Mouse (Mus musculus): Measurements from ENCODE around the gene Slc20a1. TPM values are rescaled to one million over a fixed set of nuclear protein-coding genes. Genes with fewer than 3 reads are reported as not detected.

Slc20a1 gene
- total RNA-seq, 2 experiments from 2014 or later, result 97.4 to 124 TPM

DNA sequence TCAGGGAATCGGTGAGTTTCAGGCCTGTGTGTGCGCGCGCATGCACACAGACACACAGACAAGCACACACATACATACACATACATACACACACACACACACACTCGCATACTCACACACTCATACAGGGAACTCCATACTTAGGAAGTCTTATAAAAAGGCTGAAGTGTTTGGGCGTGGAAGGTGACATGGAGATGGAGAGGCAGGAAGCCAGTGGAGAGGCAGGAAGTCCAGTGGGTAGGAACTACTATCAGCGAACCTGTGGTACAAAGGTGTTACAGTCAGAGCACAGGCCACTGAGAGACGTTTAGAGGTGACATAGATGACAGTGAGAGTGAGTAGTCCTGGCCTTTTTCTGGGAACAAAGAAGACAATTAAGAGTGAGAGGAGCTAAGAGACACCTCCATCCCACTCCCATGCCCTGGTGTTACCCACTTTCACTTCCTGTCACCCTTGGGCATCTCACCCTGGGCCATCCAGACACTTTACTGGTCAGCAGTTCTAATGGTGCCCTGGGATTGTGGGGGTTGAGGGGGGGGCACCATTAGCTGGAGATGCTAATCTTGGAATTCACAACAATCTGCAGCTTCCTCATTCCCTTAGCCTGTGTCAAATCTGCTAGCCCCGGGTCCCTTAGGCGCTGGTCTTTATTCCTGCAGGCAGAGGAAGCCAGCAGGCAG, 12.8 kb upstream of the Slc20a1 start:
- DNase-seq (ENCODE audit: low spot score in 2 of 2), result no peak

DNA sequence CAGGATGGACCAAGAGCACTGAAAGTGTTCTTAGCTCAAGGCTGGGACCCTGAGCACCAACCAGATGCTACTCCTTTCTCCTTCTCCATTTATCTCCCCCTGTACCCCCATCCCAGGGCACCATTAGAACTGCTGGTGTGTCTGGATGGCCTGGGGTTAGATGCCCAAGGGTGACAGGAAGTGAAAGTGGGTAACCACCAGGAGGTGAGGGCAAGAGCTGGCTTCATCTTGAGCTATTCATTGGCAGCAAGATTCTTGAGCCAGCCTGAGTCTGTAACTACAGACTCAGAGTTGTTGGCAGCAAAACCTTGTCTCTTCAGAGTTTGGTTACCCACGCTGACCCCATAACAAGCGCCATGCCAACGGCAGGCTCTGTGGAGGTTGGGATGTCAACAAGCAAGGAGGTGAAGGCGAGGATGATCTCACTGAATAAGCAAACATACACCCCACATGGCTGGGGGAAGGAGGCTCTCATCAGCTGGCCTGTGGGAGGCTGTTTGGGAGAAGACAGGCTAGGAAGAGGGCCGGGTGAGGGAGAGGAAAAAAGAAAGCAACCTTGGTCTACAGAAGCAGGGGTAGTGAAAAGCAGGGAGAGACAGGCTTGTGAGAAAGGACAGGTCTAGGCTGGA, 12.2 kb upstream of the Slc20a1 start:
- DNase-seq (ENCODE audit: low spot score in 2 of 2), result peak in 1 of 2 experiments; percentile 27

DNA sequence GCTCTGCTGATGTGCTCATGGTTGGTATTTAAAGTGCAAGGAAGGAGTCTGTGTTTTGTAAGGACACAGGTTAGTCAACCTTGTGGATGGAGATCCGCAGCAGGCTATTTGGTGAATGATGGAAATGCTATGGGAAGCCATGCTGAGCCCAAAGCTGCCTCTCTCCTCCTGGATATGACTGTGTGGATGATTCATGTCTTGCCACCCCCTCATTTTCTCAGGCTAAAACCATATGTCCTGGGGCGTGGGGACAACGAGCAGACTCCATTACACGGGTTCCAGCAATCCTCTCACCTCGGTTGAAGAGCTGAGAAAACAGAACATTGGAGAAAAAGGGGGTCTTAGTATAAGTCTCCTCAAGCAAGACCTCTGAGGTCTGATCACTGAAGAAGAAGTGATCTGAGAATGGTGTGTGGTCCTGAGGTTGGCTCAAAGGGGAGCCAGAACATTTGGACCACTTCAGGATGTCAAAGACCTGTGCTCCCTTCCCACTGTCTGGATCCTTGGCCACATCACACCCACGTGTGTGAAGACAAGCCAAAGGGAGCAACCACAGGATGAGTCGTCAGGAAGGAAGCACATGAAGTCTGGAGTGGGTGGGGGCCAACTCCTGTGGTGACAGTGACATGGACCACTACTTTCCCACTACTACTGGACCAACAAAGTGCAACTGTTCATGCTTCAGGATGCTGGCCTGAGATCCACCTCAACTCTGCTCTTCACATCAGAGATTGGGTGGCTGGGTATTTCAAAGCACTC, 6.0 kb upstream of the Slc20a1 start:
- DNase-seq (ENCODE audit: low spot score in 2 of 2), result no peak

DNA sequence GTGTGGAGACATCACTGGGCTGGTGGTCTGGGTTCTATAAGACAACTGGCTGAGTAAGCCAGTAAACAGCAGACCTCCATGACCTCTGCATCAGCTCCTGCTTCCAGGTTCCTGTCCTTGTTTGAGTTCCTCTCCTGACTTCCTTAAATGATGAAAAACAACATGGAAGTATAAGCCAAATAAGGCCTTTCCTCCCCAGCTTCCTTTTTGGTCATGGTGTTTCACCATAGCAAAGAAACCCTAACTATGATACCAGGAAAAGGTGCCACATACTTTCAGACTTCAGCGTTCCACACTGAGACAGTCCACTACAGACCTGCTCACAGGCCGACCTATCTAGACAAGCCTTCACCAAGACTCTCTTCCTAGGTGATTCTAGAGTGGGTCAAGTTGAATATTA, 2.2 kb upstream of the Slc20a1 start:
- no peak for DNase-seq (ENCODE audit: low spot score in 2 of 2)

DNA sequence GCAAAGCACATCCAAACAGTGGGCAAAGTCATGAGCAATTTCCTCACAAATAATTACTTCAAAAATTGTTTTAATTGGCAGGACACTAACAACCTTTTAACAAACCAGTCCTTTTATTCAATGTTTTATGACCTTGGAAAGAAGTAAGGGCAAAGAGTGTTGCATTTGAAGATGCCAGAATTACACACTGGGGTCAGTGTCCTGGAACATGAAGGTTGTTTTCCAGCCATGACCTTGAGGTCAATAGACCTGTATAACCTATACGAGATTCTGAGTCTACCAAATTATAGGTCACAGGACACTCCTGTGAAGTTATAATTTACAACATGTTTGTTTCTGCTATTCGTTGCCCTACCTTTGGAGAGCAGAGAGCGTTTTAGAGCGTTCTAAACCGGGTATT, 1.4 kb upstream of the Slc20a1 start:
- DNase-seq (ENCODE audit: low spot score in 2 of 2), result no peak

DNA sequence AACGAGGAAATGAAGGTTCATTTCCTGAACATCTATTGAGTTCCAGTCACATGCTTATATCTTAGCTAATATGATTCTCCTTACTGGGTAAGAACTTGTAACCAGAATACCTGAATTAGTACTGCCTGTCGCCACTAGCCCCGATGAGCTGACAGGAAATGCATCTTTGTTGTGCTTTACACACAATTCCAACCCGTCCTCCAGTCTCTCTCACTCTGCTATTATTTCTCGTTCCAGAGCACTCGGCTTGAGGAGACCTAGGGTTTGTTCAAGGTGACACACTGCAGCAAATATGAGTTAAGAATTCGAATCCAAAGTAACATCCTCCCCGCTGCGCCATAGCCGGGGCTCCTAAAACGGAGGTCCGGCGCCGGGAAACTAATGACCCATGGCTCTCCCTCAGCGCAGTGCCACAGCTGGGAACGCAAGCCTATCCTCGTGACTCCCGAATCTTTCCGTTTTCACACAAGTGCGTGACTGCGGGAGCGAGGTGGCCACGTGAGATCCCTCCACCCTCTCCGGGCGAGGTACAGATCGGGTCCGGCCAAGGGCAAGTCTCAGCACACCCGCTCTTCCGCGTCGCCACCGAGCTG, 625 bp upstream of the Slc20a1 start:
- DNase-seq (ENCODE audit: low spot score in 2 of 2), result no peak

DNA sequence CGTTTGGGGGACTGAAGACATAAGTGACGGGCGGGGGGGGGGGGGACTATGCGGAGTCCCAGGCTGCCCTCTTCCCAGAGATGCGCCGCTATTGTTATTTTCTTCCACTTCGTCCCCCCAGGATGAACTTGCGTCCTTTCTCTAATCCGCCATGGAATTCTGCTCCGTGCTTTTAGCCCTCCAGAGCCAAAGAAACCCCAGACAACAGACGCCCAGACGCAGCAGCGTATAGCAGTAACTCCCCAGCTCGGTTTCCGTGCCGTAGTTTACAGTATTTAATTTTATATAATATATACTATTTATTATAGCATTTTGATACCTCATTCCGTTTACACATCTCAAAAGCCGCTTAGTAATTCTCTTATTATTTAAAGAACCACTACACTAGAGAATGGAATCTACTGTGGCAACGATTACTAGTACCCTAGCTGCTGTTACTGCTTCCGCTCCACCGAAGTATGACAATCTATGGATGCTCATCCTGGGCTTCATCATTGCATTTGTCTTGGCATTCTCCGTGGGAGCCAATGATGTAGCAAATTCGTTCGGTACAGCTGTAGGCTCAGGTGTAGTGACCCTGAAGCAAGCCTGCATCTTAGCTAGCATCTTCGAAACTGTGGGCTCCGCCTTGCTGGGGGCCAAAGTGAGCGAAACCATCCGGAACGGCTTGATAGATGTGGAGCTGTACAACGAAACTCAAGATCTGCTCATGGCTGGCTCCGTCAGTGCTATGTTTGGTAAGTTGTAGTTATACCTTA, 943 bp downstream of the Slc20a1 start:
- peak; percentile 22 to 33 for DNase-seq (ENCODE audit: low spot score in 2 of 2)

DNA sequence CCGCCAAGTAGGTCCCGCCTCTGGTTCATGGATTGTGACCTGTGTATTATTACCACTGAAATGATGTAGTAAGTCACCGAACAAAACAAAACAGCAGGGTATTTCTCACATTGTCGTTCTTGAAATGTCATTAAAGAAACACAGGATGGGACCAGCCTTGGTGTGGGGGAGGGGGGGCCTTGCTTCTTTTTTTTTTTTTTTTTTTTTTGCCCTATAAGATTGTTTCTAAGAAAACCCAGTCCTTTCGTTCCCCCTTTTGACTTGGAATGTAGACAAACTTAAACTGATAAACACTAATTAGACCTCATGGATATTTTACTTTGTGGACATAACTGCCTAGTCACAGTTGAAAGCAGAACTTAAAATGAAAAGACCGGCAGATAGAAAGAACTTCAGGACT, 6.4 kb downstream of the Slc20a1 start:
- no peak for DNase-seq (ENCODE audit: low spot score in 2 of 2)

DNA sequence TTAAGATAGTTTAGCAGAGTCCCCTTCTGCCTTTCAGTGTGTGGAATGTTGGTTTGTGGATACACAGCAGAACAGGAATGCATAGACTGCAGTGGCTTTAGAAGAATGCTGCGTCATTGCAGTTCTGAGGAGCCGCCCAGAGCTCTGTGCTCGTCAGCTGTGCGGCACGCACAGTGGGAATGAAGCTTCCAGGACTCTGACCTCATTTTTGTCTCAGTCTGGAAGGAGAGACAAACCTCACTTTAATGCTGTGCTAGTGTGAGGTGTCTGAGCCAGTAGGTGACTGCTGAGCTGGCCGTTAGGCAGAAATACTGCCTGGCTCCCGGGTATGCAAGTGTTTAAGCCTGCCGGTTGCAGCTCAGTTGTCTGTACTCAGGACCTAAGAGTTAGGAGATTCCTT, 8.3 kb downstream of the Slc20a1 start:
- DNase-seq (ENCODE audit: low spot score in 2 of 2), result no peak

DNA sequence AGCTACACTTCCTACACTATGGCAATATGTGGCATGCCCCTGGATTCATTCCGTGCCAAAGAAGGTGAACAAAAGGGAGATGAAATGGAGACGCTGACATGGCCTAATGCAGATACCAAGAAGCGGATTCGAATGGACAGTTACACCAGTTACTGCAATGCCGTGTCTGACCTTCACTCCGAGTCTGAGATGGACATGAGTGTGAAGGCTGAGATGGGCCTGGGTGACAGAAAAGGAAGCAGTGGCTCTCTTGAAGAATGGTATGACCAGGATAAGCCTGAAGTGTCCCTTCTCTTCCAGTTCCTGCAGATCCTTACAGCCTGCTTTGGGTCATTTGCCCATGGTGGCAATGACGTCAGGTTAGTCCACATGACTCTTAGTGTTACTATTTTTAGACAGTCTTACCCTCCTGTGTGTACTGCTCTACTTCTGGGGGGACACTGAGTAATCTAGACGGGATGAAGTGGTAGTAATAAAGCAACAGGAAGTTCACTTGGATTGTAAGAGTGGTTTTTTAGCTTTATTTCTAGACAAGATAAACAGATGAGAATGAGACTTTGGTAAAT, 9.7 kb downstream of the Slc20a1 start:
- DNase-seq (ENCODE audit: low spot score in 2 of 2), result no peak

DNA sequence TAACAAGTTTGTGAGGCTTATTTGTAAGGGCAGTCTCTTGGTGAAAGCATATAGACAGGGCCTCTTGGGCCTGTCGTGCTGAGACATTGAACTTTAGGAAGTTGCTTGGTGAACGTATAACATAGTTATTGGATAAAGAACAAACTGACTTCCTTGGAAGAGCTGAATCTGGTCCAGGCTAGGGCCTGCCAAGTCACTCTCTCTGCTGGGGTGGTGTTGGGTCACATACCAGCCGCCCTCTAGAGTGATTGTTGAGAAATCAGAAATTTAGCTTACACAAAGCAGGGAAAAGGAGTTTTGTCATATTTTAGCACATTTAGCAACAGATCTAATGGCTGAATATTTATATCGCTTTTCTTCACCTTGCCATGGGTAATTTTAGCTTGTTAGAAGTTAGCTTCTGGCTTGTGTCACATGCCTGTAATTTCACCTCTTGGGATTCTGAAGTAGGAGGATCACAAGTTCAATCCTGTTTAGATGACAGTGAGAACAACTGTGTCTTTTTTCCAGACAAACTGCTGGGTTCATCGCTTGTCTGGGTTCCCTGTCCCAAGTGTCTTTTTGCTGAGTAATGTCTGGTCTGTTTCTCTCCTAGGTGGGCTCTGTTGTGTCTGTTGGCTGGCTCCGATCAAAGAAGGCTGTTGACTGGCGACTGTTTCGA, 11.7 kb downstream of the Slc20a1 start:
- DNase-seq (ENCODE audit: low spot score in 2 of 2), result no peak

DNA sequence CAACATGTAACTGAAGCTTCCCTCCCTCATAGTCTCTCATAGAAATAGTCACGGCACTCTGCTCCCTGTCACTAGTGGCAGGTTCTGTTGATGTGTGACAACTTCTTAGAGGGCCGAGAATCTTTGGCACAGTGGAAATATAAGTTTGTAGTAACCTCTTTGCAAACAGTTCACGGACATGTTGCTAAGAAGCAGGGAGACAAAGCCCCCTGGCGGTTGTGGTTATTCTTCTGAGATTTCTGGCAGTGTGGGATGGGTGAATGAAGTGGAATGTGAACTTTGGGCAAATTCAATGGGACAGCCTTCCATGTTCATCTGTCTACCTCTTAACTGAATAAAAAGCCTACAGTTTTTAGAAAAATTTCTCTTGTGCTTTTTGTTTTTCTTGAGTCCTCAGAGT, 12.7 kb downstream of the Slc20a1 start:
- no peak for DNase-seq (ENCODE audit: low spot score in 2 of 2)

DNA sequence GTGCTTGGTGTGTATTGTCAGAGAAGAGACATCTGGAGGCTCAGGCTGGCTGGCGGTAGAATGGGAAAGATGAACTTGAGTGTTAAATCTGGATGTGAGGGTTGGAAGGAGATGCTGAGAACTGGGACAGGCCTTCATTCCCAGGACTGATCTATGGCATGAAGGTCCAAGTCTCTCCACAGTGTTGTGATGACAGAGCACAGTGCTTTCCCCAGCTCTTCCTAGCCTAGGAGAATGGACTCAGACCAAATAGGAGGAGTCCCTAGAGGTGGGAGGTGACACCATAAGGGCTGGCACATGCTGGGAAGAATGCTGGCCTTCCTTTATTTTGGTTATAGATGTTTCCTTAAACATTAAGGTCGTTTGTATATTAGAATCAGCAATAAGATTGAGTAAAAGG, 13.4 kb downstream of the Slc20a1 start:
- DNase-seq (ENCODE audit: low spot score in 2 of 2), result no peak

DNA sequence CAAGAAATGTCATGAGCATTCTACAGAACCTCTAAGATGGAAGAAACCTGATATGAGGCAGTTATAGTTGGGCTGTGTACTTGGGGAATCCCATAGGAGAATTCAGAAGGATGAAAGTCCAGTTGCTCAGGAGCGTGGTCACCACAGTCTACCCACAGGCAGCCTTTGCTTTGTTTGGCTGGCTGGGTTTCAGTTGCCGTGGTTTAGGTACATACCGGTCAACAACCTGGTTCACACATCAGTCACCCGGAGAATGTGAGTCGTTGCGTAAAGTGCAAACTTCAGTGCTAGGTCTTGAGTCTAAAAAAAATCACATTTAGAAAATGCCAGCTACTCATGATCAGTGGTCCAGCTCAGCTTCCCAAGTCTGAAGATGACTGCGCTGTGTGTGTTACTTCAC, 14.0 kb downstream of the Slc20a1 start:
- no peak for DNase-seq (ENCODE audit: low spot score in 2 of 2)

DNA sequence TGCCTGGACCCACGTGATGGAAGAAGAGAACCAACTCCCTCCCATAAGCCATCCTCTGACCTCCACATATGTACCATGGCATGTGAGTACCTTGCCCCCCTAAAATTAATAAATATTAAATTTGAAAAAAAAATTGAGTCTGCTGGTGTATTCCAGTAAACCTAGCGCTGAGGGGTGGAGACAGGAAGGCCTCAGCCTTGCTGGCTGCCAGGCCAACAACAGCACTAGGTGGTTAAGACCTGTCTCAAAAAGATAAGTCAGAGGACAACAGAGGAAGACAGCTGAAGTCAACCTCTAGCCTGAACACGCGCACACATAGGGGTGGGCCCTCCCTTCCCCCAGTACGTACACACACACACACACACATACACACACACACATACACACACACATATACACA, 16.2 kb downstream of the Slc20a1 start:
- DNase-seq (ENCODE audit: low spot score in 2 of 2), result no peak

DNA sequence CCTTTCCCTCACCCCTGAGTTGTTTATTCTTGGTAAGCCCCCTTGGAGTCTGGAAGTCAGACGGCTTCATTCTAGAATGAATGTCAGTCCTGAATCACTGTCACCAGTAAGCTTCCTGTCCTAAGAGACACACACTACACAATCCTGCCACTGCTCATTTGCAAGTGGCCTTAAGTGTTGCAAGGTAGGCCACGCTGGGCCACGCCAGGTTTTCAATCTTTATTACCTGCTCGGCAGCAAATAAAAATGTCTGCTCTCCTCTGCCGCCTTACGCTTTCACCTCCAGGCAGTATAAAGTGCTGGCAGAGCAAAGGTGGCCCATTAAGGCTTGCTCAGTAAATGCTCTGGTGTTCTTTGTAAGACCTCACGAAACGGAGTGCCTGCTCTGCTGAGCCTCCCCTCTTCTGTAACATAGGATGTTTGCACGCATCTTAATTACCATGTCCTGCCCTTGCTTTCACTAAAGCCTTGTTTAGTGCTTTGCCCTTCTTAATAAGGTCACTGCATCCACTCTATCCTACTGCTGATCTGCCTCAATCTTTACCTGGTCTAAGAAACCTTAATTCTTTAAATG, 19.1 kb downstream of the Slc20a1 start:
- DNase-seq (ENCODE audit: low spot score in 2 of 2), result no peak

DNA sequence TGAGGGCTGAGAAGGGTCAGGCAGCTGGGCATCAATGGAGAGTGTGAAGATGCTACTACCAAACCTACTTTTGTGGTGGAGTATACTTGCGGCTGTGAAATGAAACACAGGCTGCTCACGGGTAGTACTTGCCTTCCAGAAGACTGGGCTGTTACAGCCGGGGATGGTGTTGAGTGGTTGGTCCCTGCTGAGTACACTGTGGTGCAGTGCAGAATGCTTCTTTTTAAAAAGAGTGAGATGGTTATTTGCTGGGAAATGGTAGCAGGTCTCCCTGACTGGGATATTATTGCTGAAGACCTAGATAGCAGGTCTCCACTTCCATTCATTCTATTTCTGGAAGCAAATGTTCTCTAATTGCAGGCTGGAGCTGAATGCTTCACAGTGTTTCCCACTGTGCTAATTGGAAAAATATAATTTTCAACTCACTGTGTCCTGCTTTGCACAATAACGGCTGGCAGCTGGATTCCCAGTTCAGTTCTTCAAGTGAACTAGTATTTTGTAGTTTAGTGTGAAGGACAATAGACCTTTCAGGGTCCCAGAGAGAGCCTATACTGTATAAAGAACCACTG, 20.1 kb downstream of the Slc20a1 start:
- DNase-seq (ENCODE audit: low spot score in 2 of 2), result no peak

DNA sequence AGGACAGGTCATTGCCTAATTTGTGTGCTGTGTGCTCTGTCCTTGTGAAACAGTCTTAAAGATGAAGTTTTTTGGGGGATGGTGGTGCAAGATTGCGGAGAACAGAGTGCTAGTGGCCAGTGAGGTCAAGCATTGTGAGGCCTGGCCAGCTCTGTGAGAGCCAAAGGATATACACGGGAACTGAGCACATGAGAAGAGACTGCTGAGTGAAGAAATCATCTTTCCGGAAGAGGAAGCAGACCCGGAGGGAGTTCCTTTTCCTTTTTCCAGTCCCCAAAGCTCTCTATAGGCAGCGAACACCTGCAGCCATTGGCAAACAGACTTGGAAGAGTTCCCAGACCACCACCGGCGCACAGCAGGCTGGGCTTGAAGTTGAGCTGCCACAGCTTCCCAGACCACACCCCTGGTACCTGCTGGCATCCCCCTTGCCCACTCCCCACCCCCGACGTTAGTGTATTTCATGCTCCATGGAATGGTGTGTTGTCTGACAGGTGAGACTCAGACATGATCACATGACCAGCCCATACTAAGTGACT, 22.6 kb downstream of the Slc20a1 start:
- DNase-seq (ENCODE audit: low spot score in 2 of 2), result no peak

DNA sequence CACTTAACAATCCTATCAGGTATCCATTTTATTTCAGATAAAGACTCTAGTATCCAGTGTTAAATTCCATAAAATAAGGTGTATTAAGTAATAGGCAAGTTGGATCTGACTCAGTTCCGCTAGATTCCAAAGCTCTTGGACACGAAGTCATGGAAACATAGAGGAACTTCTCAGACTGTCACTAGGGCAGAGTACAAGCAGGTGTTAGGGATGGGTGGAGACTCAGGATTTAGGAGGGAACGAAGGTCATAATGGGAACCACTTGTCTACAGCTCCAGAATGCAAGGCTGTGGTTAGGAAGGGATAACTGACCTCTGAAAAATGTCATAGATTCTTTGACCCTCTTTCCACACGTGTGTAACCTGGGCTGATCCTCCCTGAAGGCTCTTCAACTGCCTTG, 25.6 kb downstream of the Slc20a1 start:
- no peak for DNase-seq (ENCODE audit: low spot score in 2 of 2)

All from layer of hippocampus, postnatal 10 days (tissue).